Mouse (Mus musculus) fibroblast of lung, adult 2 months (primary cell): ENCODE measurements at regions not wholly inside any gene's neighbourhood (a gene's known extent, or its start where the extent isn't known, plus 50 kb on each side); places are given as distances from the start of the nearest gene placed in this dataset.

ENCODE experiments used
- DNase-seq: peaks from one replicate; pipeline ENCODE4 v3.0.0-alpha.2; 2011; ENCODE audit warnings: low read depth

DNA sequence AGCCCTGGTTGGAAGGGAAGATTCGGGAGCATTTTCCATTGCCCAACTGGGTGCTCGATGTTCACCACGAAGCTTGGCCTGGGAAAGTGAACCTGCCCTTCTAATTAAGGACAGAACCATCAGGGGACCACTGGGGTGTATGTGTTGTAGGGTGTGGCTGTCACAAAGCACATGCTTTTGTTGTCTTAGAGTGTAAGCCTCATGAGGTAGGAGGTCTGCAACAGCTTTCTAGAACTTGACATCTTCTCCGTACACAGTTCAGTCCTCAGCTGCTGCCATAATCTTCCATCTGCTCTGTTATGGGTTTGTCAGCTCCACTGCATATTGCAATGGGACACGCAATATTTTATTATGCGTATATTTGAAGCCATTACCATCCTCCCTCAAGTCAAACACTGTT lies 127.9 kb upstream of the Jag1 start:
- no peak for DNase-seq

DNA sequence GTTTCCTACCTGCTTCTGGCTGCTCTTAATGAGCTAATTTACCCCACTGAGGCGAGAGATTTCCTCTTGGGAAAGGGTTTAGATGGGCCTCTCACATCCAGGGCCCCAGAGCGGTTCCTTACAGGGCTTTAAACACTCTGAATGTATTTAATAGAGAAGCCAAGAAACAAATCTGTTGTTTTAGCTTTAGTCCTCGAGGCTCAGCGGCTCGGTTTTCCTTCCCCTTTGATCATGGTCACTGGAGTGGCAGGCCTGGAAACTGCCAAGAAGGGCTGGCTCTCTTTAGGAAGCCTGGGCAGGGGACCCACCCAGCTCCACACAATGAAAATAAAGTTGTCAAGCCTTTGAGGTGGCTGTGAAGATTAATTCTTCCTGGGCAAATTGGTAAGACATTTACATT lies 127.5 kb upstream of the Jag1 start:
- DNase-seq, result no peak

DNA sequence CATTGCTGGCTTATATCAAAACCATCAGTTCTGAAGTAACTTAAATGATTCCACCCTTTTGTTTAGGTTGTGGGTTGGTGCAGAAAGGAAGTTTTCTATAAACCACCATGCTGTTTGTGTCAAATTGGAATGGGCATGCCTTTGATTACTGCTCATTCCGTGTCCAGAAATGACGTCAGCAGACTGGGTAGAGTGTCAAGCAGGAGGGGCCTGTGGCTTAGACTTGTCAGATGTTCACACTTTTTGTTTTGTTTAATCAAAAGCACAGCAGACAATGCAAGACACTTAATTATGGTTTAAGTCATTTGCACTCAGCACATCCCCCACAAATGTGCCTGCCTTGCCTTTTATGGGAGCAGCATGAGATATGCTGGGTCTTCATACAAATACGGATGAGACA lies 120.5 kb upstream of the Jag1 start:
- DNase-seq, result no peak

DNA sequence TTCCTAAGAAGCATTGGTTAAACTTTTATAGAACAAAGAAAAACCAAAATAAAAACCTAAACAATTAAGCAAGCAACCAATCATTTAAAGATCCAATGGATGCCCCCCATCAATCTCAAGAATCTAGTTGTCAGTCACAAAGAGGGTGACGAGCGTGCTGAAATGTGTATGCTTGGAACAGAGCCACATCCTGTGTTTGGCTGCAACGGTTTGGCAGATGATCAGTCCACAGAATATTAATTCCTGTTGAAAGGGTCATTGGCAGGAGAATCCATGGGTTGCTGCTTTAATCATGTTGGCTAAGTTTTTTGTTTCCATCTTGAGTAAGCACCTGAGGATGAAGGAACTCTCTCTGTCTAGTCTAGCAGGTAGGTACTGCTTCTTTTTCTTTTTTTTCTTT lies 117.5 kb upstream of the Jag1 start:
- no peak for DNase-seq

DNA sequence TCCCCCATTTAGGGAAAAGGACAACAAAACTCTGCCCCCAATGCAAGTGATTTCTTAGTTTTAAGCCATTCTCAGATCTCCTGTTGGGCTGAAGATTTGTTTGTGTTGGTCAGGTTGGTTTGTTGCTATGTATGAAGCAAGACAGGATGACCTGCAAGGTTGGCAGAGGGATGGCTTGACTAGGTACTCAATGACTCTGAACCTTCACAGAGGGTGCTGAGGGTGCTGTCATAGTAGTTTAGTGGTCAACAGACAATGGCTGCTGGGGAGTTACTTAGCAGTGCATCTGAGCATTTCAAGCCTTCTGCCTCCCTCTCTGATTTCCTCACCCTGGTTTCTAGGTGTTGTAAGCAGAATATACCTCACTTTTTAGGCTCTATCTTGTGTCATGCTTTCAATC lies 114.7 kb upstream of the Jag1 start:
- no peak for DNase-seq

DNA sequence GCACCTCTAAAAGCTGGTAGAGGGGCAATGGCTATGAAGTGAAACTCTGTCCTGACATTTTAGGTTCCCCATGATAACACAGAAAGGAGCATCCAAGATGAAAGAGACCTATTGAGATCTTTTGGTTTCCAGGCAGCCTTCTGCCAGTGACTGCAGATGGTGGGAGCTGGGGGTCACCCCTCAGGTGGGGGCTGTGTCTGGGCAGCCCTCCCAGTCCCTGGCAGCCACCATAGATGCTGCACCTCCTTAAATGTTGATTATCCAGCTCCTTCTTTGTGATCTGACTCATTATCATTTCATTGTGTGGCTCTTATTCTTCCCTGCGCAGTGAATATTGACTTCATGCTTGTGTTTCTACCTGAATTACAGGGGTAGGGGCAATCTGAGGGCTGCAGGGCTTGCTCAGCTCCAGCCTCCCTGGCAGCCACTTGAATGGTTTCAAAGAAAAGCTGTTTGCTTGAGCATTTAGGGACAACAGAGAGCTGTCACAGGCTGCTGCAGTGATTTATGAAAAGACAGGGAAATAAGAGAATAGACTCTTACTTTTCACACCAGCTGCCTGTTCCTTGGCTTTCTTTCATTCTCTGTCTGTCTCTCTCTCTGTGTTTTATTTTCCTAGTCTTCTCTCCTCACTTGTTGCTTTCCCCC lies 113.1 kb upstream of the Jag1 start:
- no peak for DNase-seq

DNA sequence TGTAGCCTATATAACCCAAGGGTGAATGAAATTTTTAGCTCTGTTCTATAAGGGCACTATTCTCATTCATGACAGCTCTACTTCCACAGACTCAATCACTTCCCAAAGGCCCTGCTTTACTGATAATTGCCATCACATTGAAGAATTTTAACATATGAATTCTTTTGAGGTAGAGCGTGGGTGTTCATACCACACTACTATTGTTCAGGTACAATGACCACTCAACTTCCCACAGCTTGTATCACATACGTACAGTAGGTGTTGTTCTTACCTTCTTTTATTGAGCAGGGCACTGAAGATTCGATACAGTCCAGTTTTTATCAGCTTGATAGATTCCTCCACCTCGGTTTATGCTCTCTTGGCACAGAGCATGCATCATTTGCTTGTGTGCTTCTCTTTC lies 111.1 kb upstream of the Jag1 start:
- no peak for DNase-seq

DNA sequence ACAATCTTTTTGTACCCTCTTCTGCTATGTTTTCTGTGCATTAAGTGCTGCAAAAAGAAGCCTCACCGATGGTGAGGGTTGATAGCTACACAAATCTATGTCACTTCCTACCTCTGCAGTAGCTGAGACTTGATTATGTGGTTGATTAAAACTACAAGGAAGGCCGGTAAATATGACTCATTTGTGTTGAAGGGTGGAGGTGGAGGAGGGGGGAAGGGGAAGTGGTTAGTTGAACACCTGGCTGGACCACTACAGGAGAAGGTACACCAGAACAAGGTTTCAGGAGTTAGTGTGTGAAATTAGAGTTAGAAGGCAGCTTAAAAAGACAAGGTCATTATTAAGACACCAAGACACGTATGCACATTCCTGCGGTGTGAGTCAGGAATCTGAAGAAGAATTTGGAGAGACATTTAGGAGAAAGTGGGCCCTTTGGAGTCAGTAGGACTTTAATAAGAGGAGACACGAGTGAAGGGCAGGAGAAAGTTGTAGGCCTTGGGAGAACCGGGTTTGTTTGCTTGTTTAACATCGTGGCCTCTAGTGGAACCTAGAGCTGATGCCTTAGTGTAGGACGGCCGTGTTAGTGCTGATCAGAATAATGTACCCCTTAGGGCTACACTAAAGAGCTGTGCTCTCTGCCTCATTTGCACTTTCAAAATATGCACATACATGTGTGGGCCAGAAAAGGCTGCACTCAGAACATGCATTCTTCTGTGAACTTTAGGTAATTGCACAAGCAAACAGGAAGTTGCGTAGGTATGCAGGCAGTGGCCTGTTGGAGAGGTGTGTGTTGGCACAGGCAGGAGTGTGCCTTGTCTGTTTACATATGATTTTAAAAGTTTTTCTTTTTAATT lies 108.5 kb upstream of the Jag1 start:
- DNase-seq, result no peak

DNA sequence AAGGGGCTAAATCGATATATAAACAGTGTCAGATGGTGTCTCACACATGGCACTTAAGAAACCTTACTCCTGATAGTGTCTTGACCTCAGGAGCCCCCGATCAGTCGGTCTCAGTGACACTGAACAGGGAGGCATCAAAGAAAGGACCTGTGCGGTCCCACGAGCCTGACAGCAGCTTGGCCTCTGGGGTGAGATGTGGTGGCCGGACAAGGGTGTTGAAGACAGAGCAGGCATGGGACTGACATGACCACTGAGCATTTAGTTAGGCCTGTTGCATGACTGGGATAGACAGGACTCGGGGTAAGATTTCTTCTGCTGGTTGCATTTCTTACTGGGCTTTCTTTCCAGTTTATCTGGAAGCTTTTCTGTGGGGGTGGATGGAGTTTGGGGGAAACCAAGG lies 99.3 kb upstream of the Jag1 start:
- no peak for DNase-seq

DNA sequence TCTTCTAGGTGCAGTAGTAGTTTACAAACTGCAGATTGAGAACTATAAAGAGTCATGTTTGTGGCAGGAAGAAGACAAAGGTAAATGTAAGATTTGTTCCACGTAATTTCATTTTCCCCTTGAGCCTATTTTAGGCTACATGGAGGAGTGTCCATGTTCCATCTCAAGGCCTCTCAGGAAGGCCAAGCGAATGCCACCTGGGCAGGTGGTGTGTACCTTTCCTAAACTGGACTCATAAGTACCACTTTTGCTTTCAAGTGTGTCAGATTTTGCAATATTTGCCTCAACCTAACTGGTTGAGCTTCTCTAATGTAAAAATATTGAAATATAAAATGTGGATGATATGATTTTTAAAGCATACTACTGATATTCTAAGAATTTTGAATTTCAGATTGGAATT lies 91.4 kb upstream of the Jag1 start:
- no peak for DNase-seq

DNA sequence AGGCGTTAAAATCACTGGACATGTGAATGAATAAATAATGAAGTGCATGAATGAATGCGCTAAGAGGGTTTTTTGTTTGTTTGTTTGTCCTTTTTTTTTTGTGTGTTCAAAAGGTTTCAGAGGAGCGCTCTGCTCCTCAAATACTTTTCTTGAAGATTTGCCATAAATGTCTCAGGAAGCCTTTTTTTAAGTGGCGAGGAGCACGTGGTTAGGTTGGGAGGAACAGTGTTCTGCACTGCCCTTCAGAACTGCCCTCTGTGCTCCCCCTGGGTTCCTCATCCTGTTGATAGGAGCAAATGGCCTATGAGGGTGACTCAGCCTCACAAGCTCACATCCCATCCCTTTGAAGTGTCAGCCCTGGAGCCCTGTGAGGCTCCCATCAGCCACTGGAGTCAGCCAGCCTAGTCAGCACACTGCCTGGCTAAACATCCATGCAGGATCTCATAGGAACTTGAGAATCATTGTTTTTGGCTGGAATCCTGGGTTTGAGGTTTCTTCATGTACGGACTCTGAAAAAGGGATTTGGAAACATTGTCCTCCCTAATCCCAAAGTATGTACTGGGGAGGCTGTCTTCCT lies 87.9 kb upstream of the Jag1 start:
- peak; percentile 92 for DNase-seq

DNA sequence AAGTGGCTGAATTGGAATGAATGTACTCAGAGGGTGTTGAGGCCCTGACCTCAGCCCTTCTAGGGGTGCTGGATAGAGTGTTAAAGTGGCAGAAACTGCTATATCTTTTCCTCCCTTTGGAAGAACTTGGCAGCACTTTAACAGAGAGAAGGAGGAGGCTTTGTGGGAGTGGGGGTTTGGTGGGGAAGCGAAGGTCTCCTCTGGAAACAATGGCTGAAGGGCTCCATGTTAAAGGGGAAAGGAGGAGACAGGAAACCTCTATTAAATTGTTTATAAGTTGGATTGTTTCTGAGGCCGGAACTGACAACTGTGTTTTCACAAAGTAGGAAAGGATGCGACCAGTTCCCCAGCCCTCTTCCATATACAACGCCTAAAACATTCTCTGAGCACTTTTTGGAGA lies 83.7 kb upstream of the Jag1 start:
- no peak for DNase-seq

DNA sequence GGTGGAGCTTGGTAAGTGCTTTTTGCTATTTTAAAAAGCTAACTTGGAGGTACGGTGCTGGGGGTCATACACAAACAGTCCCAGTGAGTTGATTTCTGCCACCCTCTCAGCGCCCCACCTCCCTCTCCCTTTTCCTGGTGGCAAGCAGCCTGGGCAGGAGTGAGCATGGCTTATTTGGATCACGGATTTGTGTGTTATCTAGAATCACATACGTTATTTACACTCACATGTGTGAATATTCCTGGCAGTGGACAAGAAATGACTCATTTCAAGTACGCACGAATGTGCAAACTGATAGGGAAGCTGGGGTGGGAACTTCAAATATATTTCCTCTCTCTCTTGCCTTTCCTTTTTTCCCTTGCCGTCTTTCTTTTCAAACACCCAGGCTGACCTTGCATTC lies 75.7 kb upstream of the Jag1 start:
- DNase-seq, result no peak

DNA sequence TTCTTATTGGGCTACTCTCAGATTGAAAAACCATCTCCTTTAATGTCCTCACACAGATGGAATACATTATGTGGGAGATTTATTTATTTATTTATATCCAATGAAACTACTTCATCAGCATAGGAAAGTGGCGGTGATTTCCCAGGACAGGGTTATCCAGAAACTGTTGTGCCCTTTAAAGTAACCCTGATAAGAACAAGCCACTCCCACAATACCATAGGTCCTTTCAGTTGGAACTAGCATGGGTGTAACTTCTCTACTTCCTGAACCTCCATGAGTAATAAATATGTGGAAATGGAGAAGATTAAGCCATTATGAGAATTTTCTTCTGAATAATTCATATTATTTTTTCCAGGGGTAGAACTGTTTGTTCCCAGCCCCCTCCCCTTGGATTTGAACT lies 52.7 kb upstream of the Jag1 start:
- DNase-seq, result no peak

DNA sequence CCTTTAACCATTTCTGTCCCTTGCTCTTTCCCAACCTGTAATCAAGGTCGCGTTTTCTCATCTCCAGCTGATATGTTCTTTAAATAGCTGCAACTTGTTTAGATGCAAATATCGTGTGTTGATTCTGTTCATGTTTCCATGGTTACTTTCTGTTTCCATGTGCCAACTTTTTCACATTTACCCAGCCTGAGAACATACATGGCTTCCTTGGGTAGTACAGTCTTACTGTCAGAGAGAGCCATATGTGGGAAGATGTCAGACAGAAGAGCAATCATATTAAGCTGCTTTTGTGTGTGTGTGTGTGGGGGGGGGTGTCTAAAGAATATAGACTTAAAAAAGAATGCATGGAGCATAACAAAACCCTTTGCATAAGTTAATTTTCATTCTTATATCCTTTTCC lies 52.2 kb upstream of the Jag1 start:
- DNase-seq, result no peak
